Mouse (Mus musculus) bone marrow, adult 2 months (tissue): Measurements from ENCODE around the gene Vps13d.

Experiments
- CTCF ChIP-seq: fragments of 200-500 bp; IDR thresholded peaks from 2 replicates; pipeline ENCODE4 v1.5.1; 2011; ENCODE audit warnings: low read length, control low read depth; ENCODE audit not compliant: control insufficient read depth, insufficient read depth
- POLR2A ChIP-seq: fragments of 200-500 bp; IDR thresholded peaks from 2 replicates; pipeline ENCODE4 v1.6.1; 2011; ENCODE audit warnings: low read depth, mild to moderate bottlenecking, control low read depth, low read length, borderline replicate concordance; ENCODE audit not compliant: control insufficient read depth

GRCm38 (mm10) chr4:145024694-145025408 lies 170.0 kb downstream of the Vps13d start:
- no peak for TF ChIP-seq CTCF
- TF ChIP-seq POLR2A, result no peak
